Mouse (Mus musculus): Measurements from ENCODE around the gene Kcnk13. TPM values are rescaled to one million over a fixed set of nuclear protein-coding genes. Genes with fewer than 3 reads are reported as not detected.

Gene Kcnk13
- polyA plus RNA-seq, 1 experiment from 2014 or later, result 0.33 TPM

- no peak for ATAC-seq (replicated peaks; ENCODE audit: low FRiP score)
- H3K27me3 ChIP-seq (ENCODE audit: control insufficient read depth, insufficient read depth, low read length), result peaks cover 4% of the 10 kb centered on the region; the same call in 1 of the 2 replicates
- peaks cover 12% of the 10 kb centered on the region for H3K4me1 ChIP-seq (replicated peaks; ENCODE audit: control insufficient read depth, insufficient read depth, low read length)
- 67% methylated on average over 9 of the region's 9 CpGs for WGBS
- H3K9ac ChIP-seq (ENCODE audit: low read length), result no peak overlapping the region
- no peak overlapping the region for H3K4me2 ChIP-seq (ENCODE audit: low read depth, low read length, severe bottlenecking)
- H3K4me3 ChIP-seq (ENCODE audit: low read depth, low read length), result no peak overlapping the region
- no peaks in the 10 kb centered on the region for H3K9me3 ChIP-seq (ENCODE audit: control insufficient read depth, low read length)
- no peak overlapping the region for H3K27ac ChIP-seq (ENCODE audit: low read depth, low read length)
- no peaks in the 10 kb centered on the region for H3K36me3 ChIP-seq (ENCODE audit: control insufficient read depth, insufficient read depth, low read length)
- no peak for DNase-seq (ENCODE audit: low spot score)
Observed at GRCm38 (mm10) chr12:99958068-99959060, 5.9 kb upstream of the Kcnk13 start.

- Histone ChIP-seq H3K9me3 (ENCODE audit: control insufficient read depth, low read length) (no peaks in the 10 kb centered on the region), H3K9ac (ENCODE audit: low read length) (no peak overlapping the region), H3K27me3 (ENCODE audit: control insufficient read depth, insufficient read depth, low read length) (peaks cover 10% of the 10 kb centered on the region), H3K27ac (ENCODE audit: low read depth, low read length) (no peak overlapping the region), H3K36me3 (ENCODE audit: control insufficient read depth, insufficient read depth, low read length) (no peaks in the 10 kb centered on the region), H3K4me1 (replicated peaks; ENCODE audit: control insufficient read depth, insufficient read depth, low read length) (peaks cover 12% of the 10 kb centered on the region), H3K4me2 (ENCODE audit: low read depth, low read length, severe bottlenecking) (no peak overlapping the region), H3K4me3 (ENCODE audit: low read depth, low read length) (no peak overlapping the region)
- ATAC-seq (replicated peaks; ENCODE audit: low FRiP score), result no peak
- peak; percentile 37 for DNase-seq (ENCODE audit: low spot score)
Observed at GRCm38 (mm10) chr12:99959291-99959690, 5.0 kb upstream of the Kcnk13 start.

- Histone ChIP-seq H3K4me2 (ENCODE audit: low read depth, low read length, severe bottlenecking) (no peak overlapping the region), H3K9me3 (ENCODE audit: control insufficient read depth, low read length) (no peaks in the 10 kb centered on the region), H3K36me3 (ENCODE audit: control insufficient read depth, insufficient read depth, low read length) (no peaks in the 10 kb centered on the region), H3K27me3 (ENCODE audit: control insufficient read depth, insufficient read depth, low read length) (peaks cover 17% of the 10 kb centered on the region), H3K9ac (ENCODE audit: low read length) (no peak overlapping the region), H3K27ac (ENCODE audit: low read depth, low read length) (no peak overlapping the region), H3K4me3 (ENCODE audit: low read depth, low read length) (no peak overlapping the region), H3K4me1 (replicated peaks; ENCODE audit: control insufficient read depth, insufficient read depth, low read length) (peaks cover 13% of the 10 kb centered on the region)
- DNase-seq (ENCODE audit: low spot score) (peak; percentile 43), ATAC-seq (replicated peaks; ENCODE audit: low FRiP score) (no peak)
- WGBS, result 16% methylated on average over 10 of the region's 10 CpGs
Observed at GRCm38 (mm10) chr12:99959930-99960329, 4.4 kb upstream of the Kcnk13 start.

GRCm38 (mm10) chr12:99960675-99961074 is 3.6 kb upstream of the Kcnk13 start:
- WGBS, result 89% methylated on average over 7 of the region's 7 CpGs
- Histone ChIP-seq H3K9me3 (ENCODE audit: control insufficient read depth, low read length) (no peaks in the 10 kb centered on the region), H3K4me1 (replicated peaks; ENCODE audit: control insufficient read depth, insufficient read depth, low read length) (peaks cover 15% of the 10 kb centered on the region), H3K36me3 (ENCODE audit: control insufficient read depth, insufficient read depth, low read length) (no peaks in the 10 kb centered on the region), H3K9ac (ENCODE audit: low read length) (no peak overlapping the region), H3K27me3 (ENCODE audit: control insufficient read depth, insufficient read depth, low read length) (peaks cover 23% of the 10 kb centered on the region), H3K27ac (ENCODE audit: low read depth, low read length) (no peak overlapping the region), H3K4me2 (ENCODE audit: low read depth, low read length, severe bottlenecking) (no peak overlapping the region), H3K4me3 (ENCODE audit: low read depth, low read length) (no peak overlapping the region)
- no peak for ATAC-seq (replicated peaks; ENCODE audit: low FRiP score)
- no peak for DNase-seq (ENCODE audit: low spot score)

GRCm38 (mm10) chr12:99965203-99966115 is 1.2 kb downstream of the Kcnk13 start:
- peak; percentile 74 for DNase-seq (ENCODE audit: low spot score)
- Histone ChIP-seq H3K27me3 (ENCODE audit: control insufficient read depth, insufficient read depth, low read length) (peaks cover 46% of the 10 kb centered on the region), H3K4me2 (ENCODE audit: low read depth, low read length, severe bottlenecking) (peak overlapping the region; percentile 96), H3K27ac (ENCODE audit: low read depth, low read length) (no peak overlapping the region), H3K9me3 (ENCODE audit: control insufficient read depth, low read length) (no peaks in the 10 kb centered on the region), H3K4me3 (ENCODE audit: low read depth, low read length) (peak overlapping the region; percentile 50), H3K36me3 (ENCODE audit: control insufficient read depth, insufficient read depth, low read length) (no peaks in the 10 kb centered on the region), H3K9ac (ENCODE audit: low read length) (peak overlapping the region; percentile 47), H3K4me1 (replicated peaks; ENCODE audit: control insufficient read depth, insufficient read depth, low read length) (peaks cover 12% of the 10 kb centered on the region)
- under 1% methylated on average over 77 of the region's 77 CpGs for WGBS
- ATAC-seq (replicated peaks; ENCODE audit: low FRiP score), result peak; percentile 43

- Histone ChIP-seq H3K4me3 (ENCODE audit: low read depth, low read length) (peak overlapping the region; percentile 50), H3K27ac (ENCODE audit: low read depth, low read length) (no peak overlapping the region), H3K9ac (ENCODE audit: low read length) (peak overlapping the region; percentile 47), H3K36me3 (ENCODE audit: control insufficient read depth, insufficient read depth, low read length) (no peaks in the 10 kb centered on the region), H3K4me1 (replicated peaks; ENCODE audit: control insufficient read depth, insufficient read depth, low read length) (peaks cover 12% of the 10 kb centered on the region), H3K9me3 (ENCODE audit: control insufficient read depth, low read length) (no peaks in the 10 kb centered on the region), H3K27me3 (ENCODE audit: control insufficient read depth, insufficient read depth, low read length) (peaks cover 46% of the 10 kb centered on the region), H3K4me2 (ENCODE audit: low read depth, low read length, severe bottlenecking) (peak overlapping the region; percentile 96)
- ATAC-seq (replicated peaks; ENCODE audit: low FRiP score) (no peak), DNase-seq (ENCODE audit: low spot score) (no peak)
- 4% methylated on average over 25 of the region's 25 CpGs for WGBS
Observed at GRCm38 (mm10) chr12:99966116-99966770, 1.9 kb downstream of the Kcnk13 start.

- H3K4me2 ChIP-seq (ENCODE audit: low read depth, low read length, severe bottlenecking), result 0 out of 2 replicates have a peak overlapping the region, but pooled peaks have one; percentile 15
- H3K27me3 ChIP-seq (ENCODE audit: control insufficient read depth, insufficient read depth, low read length), result peaks cover 46% of the 10 kb centered on the region
- peak; percentile 57 for DNase-seq (ENCODE audit: low spot score)
- no peaks in the 10 kb centered on the region for H3K36me3 ChIP-seq (ENCODE audit: control insufficient read depth, insufficient read depth, low read length)
- 8% methylated on average over 12 of the region's 12 CpGs for WGBS
- no peak overlapping the region for H3K4me3 ChIP-seq (ENCODE audit: low read depth, low read length)
- peaks cover 12% of the 10 kb centered on the region for H3K4me1 ChIP-seq (replicated peaks; ENCODE audit: control insufficient read depth, insufficient read depth, low read length)
- no peak overlapping the region for H3K9ac ChIP-seq (ENCODE audit: low read length)
- no peaks in the 10 kb centered on the region for H3K9me3 ChIP-seq (ENCODE audit: control insufficient read depth, low read length)
- no peak overlapping the region for H3K27ac ChIP-seq (ENCODE audit: low read depth, low read length)
- no peak; the same call in 1 of the 2 replicates for ATAC-seq (replicated peaks; ENCODE audit: low FRiP score)
Observed at GRCm38 (mm10) chr12:99966881-99967363, 2.6 kb downstream of the Kcnk13 start.

- Histone ChIP-seq H3K9ac (ENCODE audit: low read length) (no peak overlapping the region), H3K9me3 (ENCODE audit: control insufficient read depth, low read length) (no peaks in the 10 kb centered on the region), H3K27me3 (ENCODE audit: control insufficient read depth, insufficient read depth, low read length) (peaks cover 29% of the 10 kb centered on the region), H3K36me3 (ENCODE audit: control insufficient read depth, insufficient read depth, low read length) (no peaks in the 10 kb centered on the region), H3K27ac (ENCODE audit: low read depth, low read length) (no peak overlapping the region), H3K4me3 (ENCODE audit: low read depth, low read length) (no peak overlapping the region), H3K4me2 (ENCODE audit: low read depth, low read length, severe bottlenecking) (no peak overlapping the region), H3K4me1 (replicated peaks; ENCODE audit: control insufficient read depth, insufficient read depth, low read length) (peaks cover 10% of the 10 kb centered on the region)
- DNase-seq (ENCODE audit: low spot score) (no peak), ATAC-seq (replicated peaks; ENCODE audit: low FRiP score) (no peak)
- WGBS, result 77% methylated on average over 4 of the region's 4 CpGs
Observed at GRCm38 (mm10) chr12:99969906-99970305, 5.6 kb downstream of the Kcnk13 start.
